Mouse (Mus musculus) lung, postnatal 0 days (tissue): ENCODE results near the gene Maf.

ENCODE experiments used
- CTCF ChIP-seq: IDR thresholded peaks from 2 replicates; pipeline ENCODE4 v1.5.1; 2016; ENCODE audit warnings: antibody characterized with exemption, mild to moderate bottlenecking
- EP300 ChIP-seq: IDR thresholded peaks from 2 replicates; pipeline ENCODE4 v1.6.1; 2016; ENCODE audit warnings: antibody characterized with exemption, mild to moderate bottlenecking, control low read depth

GRCm38 (mm10) chr8:115753801-115754200 lies 46.2 kb upstream of the Maf start:
- TF ChIP-seq CTCF: no peak
- no peak for TF ChIP-seq EP300
